Mouse (Mus musculus): ENCODE data around the gene Alkbh5.
"Not testable (repeated sequence)": the region's sequence is repeated elsewhere in the genome, so short reads cannot be mapped to it uniquely, and the experiment has no call there.

The Alkbh5 gene

GRCm38 (mm10) chr11:60545433-60545832 lies 9.3 kb downstream of the Alkbh5 start:
- DNase-seq = no peak

GRCm38 (mm10) chr11:60548112-60548511 lies 11.9 kb downstream of the Alkbh5 start:
- no peak for DNase-seq

GRCm38 (mm10) chr11:60553091-60553490 lies 16.9 kb downstream of the Alkbh5 start:
- no peak for DNase-seq

- no peak for DNase-seq
Measured at GRCm38 (mm10) chr11:60557675-60558074, 21.5 kb downstream of the Alkbh5 start.

- peak; percentile 62 for DNase-seq
Measured at GRCm38 (mm10) chr11:60559342-60559741, 23.2 kb downstream of the Alkbh5 start.

- DNase-seq = not testable (repeated sequence)
Measured at GRCm38 (mm10) chr11:60574006-60574405, 37.8 kb downstream of the Alkbh5 start.

Data from right cerebral cortex, postnatal 14 days (tissue).